ENCODE assay signal across 22 mouse cellular contexts in the genomic region with DNA sequence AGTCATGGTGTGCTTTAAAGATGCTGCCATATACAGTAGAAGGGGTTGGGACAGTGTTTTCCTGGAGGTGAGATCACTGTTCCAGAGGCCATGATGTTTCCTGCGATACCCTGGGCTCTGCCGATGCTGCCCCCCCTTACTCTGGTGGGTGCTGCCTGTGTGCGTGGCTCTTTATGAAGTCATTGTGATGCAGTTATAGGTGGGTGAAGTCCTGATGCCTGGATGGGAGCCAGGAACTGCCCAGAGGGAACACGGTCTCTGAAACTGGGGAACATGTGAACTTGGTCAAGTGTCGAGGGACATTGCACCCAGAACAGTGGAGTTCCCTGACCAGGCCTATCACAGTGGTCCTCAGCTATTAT.
"Had no signal": no experiment of that assay in that cellular context is flagged by ENCODE, and none has a peak within 500 bp of the region (broad histone marks: within the 10 kb centered on the region; RNA-seq: fewer than 3 reads in every experiment).

No protein-coding gene starts in this region.

- ATAC-seq: hindbrain, embryonic 16.5 days; inflammation-experienced regulatory T-cells, adult 6 months; intestine, embryonic 15.5 days; intestine, postnatal 0 days had no signal

- H3K4me1 ChIP-seq: intestine, embryonic 15.5 days had no signal

- DNase-seq: gastrocnemius, adult 2 months; gastrocnemius, postnatal 10 days; gastrocnemius, postnatal 25 days; heart, adult 18-20 months; heart, postnatal 10 days; heart, postnatal 4 days; kidney, adult 18-20 months; kidney, adult 8-10 months; kidney, postnatal 10 days; kidney, postnatal 36 days; layer of hippocampus, adult 9-11 months; layer of hippocampus, postnatal 36 days had no signal

- H3K27me3 ChIP-seq: limb, embryonic 15.5 days had no signal

- H3K9me3 ChIP-seq: heart, embryonic 12.5 days; hindbrain, embryonic 10.5 days; hindbrain, embryonic 12.5 days; intestine, embryonic 15.5 days; limb, embryonic 13.5 days; limb, embryonic 15.5 days had no signal

- H3K4me3 ChIP-seq: gastrocnemius, adult 2 months; heart, embryonic 12.5 days; hindbrain, embryonic 10.5 days; hindbrain, embryonic 12.5 days; intestine, embryonic 15.5 days; limb, embryonic 13.5 days; limb, embryonic 15.5 days had no signal

- H3K36me3 ChIP-seq: heart, embryonic 12.5 days; hindbrain, embryonic 10.5 days; hindbrain, embryonic 12.5 days; intestine, embryonic 15.5 days; limb, embryonic 13.5 days; limb, embryonic 15.5 days had no signal

- H3K27ac ChIP-seq: hindbrain, embryonic 12.5 days; hindbrain, embryonic 14.5 days; intestine, embryonic 15.5 days; limb, embryonic 13.5 days; limb, embryonic 15.5 days had no signal

- H3K4me2 ChIP-seq: heart, embryonic 12.5 days; hindbrain, embryonic 12.5 days; hindbrain, embryonic 14.5 days; intestine, embryonic 15.5 days; limb, embryonic 13.5 days; limb, embryonic 15.5 days had no signal

- H3K9ac ChIP-seq: heart, embryonic 12.5 days; hindbrain, embryonic 12.5 days; hindbrain, embryonic 14.5 days; intestine, embryonic 15.5 days; limb, embryonic 13.5 days; limb, embryonic 15.5 days had no signal
